8 mouse cellular contexts compared by ENCODE assay signal in genomic region chr11:93995111-93995719, GRCm38 (mm10). TPM values are rescaled to one million over a fixed set of nuclear protein-coding genes. Genes with fewer than 3 reads are reported as not detected.
A peak's percentile ranks its signal among the peaks of the same experiment; 100 is the strongest.
DNase-seq lines count a peak whose midpoint lies in the region; ATAC-seq lines count a peak whose summit lies in the region.

No protein-coding gene starts in this region.

- peak; percentile 78 for ATAC-seq in intestine, embryonic 16.5 days

- H3K4me3 ChIP-seq in embryonic facial prominence, embryonic 10.5 days: peak overlapping the region; percentile 78
- peak overlapping the region; percentile 99 for H3K4me3 ChIP-seq in intestine, embryonic 16.5 days (ENCODE audit: low read length)

- WGBS in embryonic facial prominence, embryonic 10.5 days: 9% methylated on average over 15 of the region's 15 CpGs
- 3% methylated on average over 15 of the region's 15 CpGs for WGBS in intestine, embryonic 16.5 days

- peak overlapping the region; percentile 82 for H3K4me2 ChIP-seq in intestine, embryonic 16.5 days (ENCODE audit: low read depth, low read length)

- H3K4me1 ChIP-seq in embryonic facial prominence, embryonic 10.5 days: peaks cover 25% of the 10 kb centered on the region
- peaks cover 20% of the 10 kb centered on the region for H3K4me1 ChIP-seq in intestine, embryonic 16.5 days (ENCODE audit: control insufficient read depth, insufficient read depth, low read length)

- H3K9me3 ChIP-seq in embryonic facial prominence, embryonic 10.5 days: no peaks in the 10 kb centered on the region
- no peaks in the 10 kb centered on the region for H3K9me3 ChIP-seq in intestine, embryonic 16.5 days (ENCODE audit: control insufficient read depth, low read length)

- peak; percentile 86 for DNase-seq in adrenal gland, postnatal 10 days
- peak; percentile 47 for DNase-seq in embryonic facial prominence, embryonic 10.5 days (ENCODE audit: low spot score)
- peak; percentile 26 to 74 for DNase-seq in gastrocnemius, postnatal 4 days (ENCODE audit: low spot score in 2 of 2)
- peak; percentile 72 to 93 for DNase-seq in left cerebral cortex, postnatal 25 days (ENCODE audit: low spot score in 2 of 2)
- peak; percentile 68 for DNase-seq in mesoderm, embryonic 11.5 days (ENCODE audit: low read depth, low spot score)
- DNase-seq in right cerebral cortex, postnatal 36 days (ENCODE audit: low spot score in 2 of 2): peak; percentile 75 to 90
- DNase-seq in urinary bladder, postnatal 4 days (ENCODE audit: low spot score in 2 of 2): peak; percentile 78 to 80

- intact Hi-C loops in left cerebral cortex, postnatal 25 days (cut with DNase I): loop anchor here (1.0 kb wide), 1 partner anchor 27 kb away; the partner anchor contains the start of genes Gm20390 and Nme1

- peak overlapping the region; percentile 92 for H3K27ac ChIP-seq in embryonic facial prominence, embryonic 10.5 days (replicated peaks)
- H3K27ac ChIP-seq in intestine, embryonic 16.5 days (ENCODE audit: low read length): peak overlapping the region; percentile 100

- no peaks in the 10 kb centered on the region for H3K27me3 ChIP-seq in embryonic facial prominence, embryonic 10.5 days (replicated peaks; ENCODE audit: low read depth, poor library complexity, severe bottlenecking)
- no peaks in the 10 kb centered on the region for H3K27me3 ChIP-seq in intestine, embryonic 16.5 days (replicated peaks; ENCODE audit: control insufficient read depth, insufficient read depth, low read length)

- peak overlapping the region; percentile 95 for H3K9ac ChIP-seq in intestine, embryonic 16.5 days (ENCODE audit: low read depth, low read length)

- H3K36me3 ChIP-seq in embryonic facial prominence, embryonic 10.5 days (replicated peaks): no peaks in the 10 kb centered on the region
- no peaks in the 10 kb centered on the region for H3K36me3 ChIP-seq in intestine, embryonic 16.5 days (ENCODE audit: control insufficient read depth, insufficient read depth, low read length)

RNA-seq across cellular contexts. Expression of gene Spag9, which starts 0.7 kb away (rescaled TPM):
- 100 to 1,000 TPM; 107 to 125 TPM for total RNA-seq in adrenal gland, postnatal 10 days (2021)
- 35.5 and 39.4 TPM in 2 replicates for polyA plus RNA-seq in embryonic facial prominence, embryonic 10.5 days (2016; fragmentation: Nextera tagmentation; extraction: Ambion mirVana)
- total RNA-seq in gastrocnemius, postnatal 4 days (2021): 100 to 1,000 TPM; 132 to 149 TPM
- polyA plus RNA-seq in intestine, embryonic 16.5 days (2015; fragmentation: Nextera tagmentation; extraction: Ambion mirVana): 17.8 and 23.4 TPM in 2 replicates
- 100 to 1,000 TPM; 272 to 282 TPM for total RNA-seq in left cerebral cortex, postnatal 25 days (2021)

RNA-seq across cellular contexts. Expression of gene Nme1, which starts 26.9 kb away (rescaled TPM):
- total RNA-seq in adrenal gland, postnatal 10 days (2021): 10 to 100 TPM; 42.4 to 49.2 TPM
- polyA plus RNA-seq in embryonic facial prominence, embryonic 10.5 days (2016; fragmentation: Nextera tagmentation; extraction: Ambion mirVana): 352 and 375 TPM in 2 replicates
- total RNA-seq in gastrocnemius, postnatal 4 days (2021): 10 to 100 TPM; 27.7 to 28.5 TPM
- 156 and 157 TPM in 2 replicates for polyA plus RNA-seq in intestine, embryonic 16.5 days (2015; fragmentation: Nextera tagmentation; extraction: Ambion mirVana)
- 100 to 1,000 TPM; 119 TPM for total RNA-seq in left cerebral cortex, postnatal 25 days (2021)

RNA-seq across cellular contexts. Expression of gene Gm20390, which starts 27.1 kb away (rescaled TPM):
- total RNA-seq in adrenal gland, postnatal 10 days (2021): 10 to 100 TPM; 64.2 to 75.0 TPM
- polyA plus RNA-seq in embryonic facial prominence, embryonic 10.5 days (2016; fragmentation: Nextera tagmentation; extraction: Ambion mirVana): 532 and 553 TPM in 2 replicates
- 10 to 100 TPM; 39.1 to 42.8 TPM for total RNA-seq in gastrocnemius, postnatal 4 days (2021)
- 415 and 469 TPM in 2 replicates for polyA plus RNA-seq in intestine, embryonic 16.5 days (2015; fragmentation: Nextera tagmentation; extraction: Ambion mirVana)
- 100 to 1,000 TPM; 106 to 109 TPM for total RNA-seq in left cerebral cortex, postnatal 25 days (2021)

RNA-seq across cellular contexts. Expression of gene Nme2, which starts 39.2 kb away (rescaled TPM):
- total RNA-seq in adrenal gland, postnatal 10 days (2021): 100 to 1,000 TPM; 550 to 566 TPM
- 138 and 157 TPM in 2 replicates for polyA plus RNA-seq in embryonic facial prominence, embryonic 10.5 days (2016; fragmentation: Nextera tagmentation; extraction: Ambion mirVana)
- 100 to 1,000 TPM; 580 to 658 TPM for total RNA-seq in gastrocnemius, postnatal 4 days (2021)
- 300 and 311 TPM in 2 replicates for polyA plus RNA-seq in intestine, embryonic 16.5 days (2015; fragmentation: Nextera tagmentation; extraction: Ambion mirVana)
- total RNA-seq in left cerebral cortex, postnatal 25 days (2021): 10 to 100 TPM; 63.4 to 79.0 TPM

Comparison
In these comparisons a context has a peak if more than half of its experiments do, and no peak if none do; other contexts are left out.
1. Peak in every context shown above with its lines: DNase-seq, ATAC-seq, H3K4me3 ChIP-seq and H3K27ac ChIP-seq.